Mouse (Mus musculus) ES-Bruce4 (cell line): ENCODE data around the gene Gpr39. TPM values are rescaled to one million over a fixed set of nuclear protein-coding genes. Genes with fewer than 3 reads are reported as not detected.

Source experiments
- H3K27ac ChIP-seq: 2 replicates; pipeline ENCODE4 v1.5.1; 2012; ENCODE audit warnings: low read length, inconsistent platforms; ENCODE audit not compliant: insufficient read depth
- H3K27me3 ChIP-seq: 2 replicates; pipeline ENCODE4 v1.6.1; 2012; ENCODE audit warnings: mild to moderate bottlenecking, low read length, inconsistent platforms; ENCODE audit not compliant: control insufficient read depth, poor library complexity, insufficient read depth, severe bottlenecking
- H3K36me3 ChIP-seq: 2 replicates; pipeline ENCODE4 v1.6.1; 2012; ENCODE audit warnings: inconsistent platforms, mild to moderate bottlenecking, low read length, moderate library complexity; ENCODE audit not compliant: control insufficient read depth, poor library complexity, insufficient read depth, severe bottlenecking
- H3K4me1 ChIP-seq: one replicate; pipeline ENCODE4 v1.8.1; 2011; ENCODE audit warnings: low read length; ENCODE audit not compliant: control insufficient read depth, insufficient read depth
- H3K4me3 ChIP-seq: 2 replicates; pipeline ENCODE4 v1.5.1; 2011; ENCODE audit warnings: low read depth, mild to moderate bottlenecking, low read length
- H3K9ac ChIP-seq: 2 replicates; pipeline ENCODE4 v1.6.1; 2012; ENCODE audit warnings: low read depth, mild to moderate bottlenecking, inconsistent platforms; ENCODE audit not compliant: poor library complexity, severe bottlenecking
- H3K9me3 ChIP-seq: replicated peaks from 2 replicates; pipeline ENCODE4 v1.6.1; 2012; ENCODE audit warnings: mild to moderate bottlenecking, low read length, inconsistent platforms; ENCODE audit not compliant: control insufficient read depth, poor library complexity, insufficient read depth, severe bottlenecking
- CTCF ChIP-seq: IDR thresholded peaks from one replicate; pipeline ENCODE4 v1.8.1; 2011; ENCODE audit warnings: low read depth, low read length
- EP300 ChIP-seq: IDR thresholded peaks from 2 replicates; pipeline ENCODE4 v1.6.1; 2011; ENCODE audit warnings: low read depth, low read length; ENCODE audit not compliant: insufficient read depth
- POLR2A ChIP-seq: IDR thresholded peaks from one replicate; pipeline ENCODE4 v1.8.1; 2011; ENCODE audit warnings: low read length; ENCODE audit not compliant: insufficient read depth
- polyA plus RNA-seq: library from polyadenylated mRNA; stranded (reverse); fragments of >200 nt; gene quantifications from 2 replicates; pipeline ENCODE4 v1.2.4, GENCODE M21; 2011; ENCODE audit warnings: low read depth; ENCODE audit not compliant: missing spikeins, insufficient read depth, insufficient read length

The Gpr39 gene
- polyA plus RNA-seq, 1 experiment, result 0.93 TPM

GRCm38 (mm10) chr1:125684423-125684822 lies 7.6 kb downstream of the Gpr39 start:
- Histone ChIP-seq H3K27me3 (no peaks in the 10 kb centered on the region), H3K9me3 (no peaks in the 10 kb centered on the region), H3K4me3 (no peak overlapping the region), H3K4me1 (peaks cover 2% of the 10 kb centered on the region), H3K9ac (no peak overlapping the region), H3K27ac (no peak overlapping the region), H3K36me3 (no peaks in the 10 kb centered on the region)
- TF ChIP-seq EP300 (no peak), POLR2A (no peak), CTCF (no peak)

- TF ChIP-seq POLR2A (no peak), EP300 (no peak), CTCF (no peak)
Observed at GRCm38 (mm10) chr1:125685304-125685703, 8.5 kb downstream of the Gpr39 start.

GRCm38 (mm10) chr1:125687701-125688420 lies 11.1 kb downstream of the Gpr39 start:
- H3K27ac ChIP-seq, result no peak overlapping the region
- TF ChIP-seq EP300 (no peak), CTCF (no peak), POLR2A (no peak)
- H3K9me3 ChIP-seq, result no peaks in the 10 kb centered on the region
- no peak overlapping the region for H3K9ac ChIP-seq
- H3K4me3 ChIP-seq, result no peak overlapping the region
- H3K27me3 ChIP-seq, result no peaks in the 10 kb centered on the region; the same call in 1 of the 2 replicates
- no peaks in the 10 kb centered on the region for H3K36me3 ChIP-seq
- H3K4me1 ChIP-seq, result peaks cover 2% of the 10 kb centered on the region

More at GRCm38 (mm10) chr1:125685304-125685703, 8.5 kb downstream of the Gpr39 start:
- H3K4me3 ChIP-seq, result no peak overlapping the region
- no peaks in the 10 kb centered on the region for H3K36me3 ChIP-seq
- no peak overlapping the region for H3K9ac ChIP-seq
- peaks cover 2% of the 10 kb centered on the region for H3K4me1 ChIP-seq
- no peaks in the 10 kb centered on the region for H3K9me3 ChIP-seq
- no peak overlapping the region for H3K27ac ChIP-seq
- H3K27me3 ChIP-seq, result no peaks in the 10 kb centered on the region

GRCm38 (mm10) chr1:125693541-125693940 lies 16.7 kb downstream of the Gpr39 start:
- Histone ChIP-seq H3K36me3 (no peaks in the 10 kb centered on the region), H3K27ac (no peak overlapping the region), H3K4me3 (no peak overlapping the region), H3K27me3 (no peaks in the 10 kb centered on the region; the same call in 1 of the 2 replicates), H3K9ac (no peak overlapping the region), H3K4me1 (no peaks in the 10 kb centered on the region), H3K9me3 (no peaks in the 10 kb centered on the region)
- TF ChIP-seq EP300, result no peak
- TF ChIP-seq CTCF, result no peak
- TF ChIP-seq POLR2A, result no peak

- no peaks in the 10 kb centered on the region; the same call in 1 of the 2 replicates for H3K27me3 ChIP-seq
- no peak overlapping the region for H3K4me3 ChIP-seq
- H3K27ac ChIP-seq, result no peak overlapping the region
- H3K4me1 ChIP-seq, result no peaks in the 10 kb centered on the region
- no peaks in the 10 kb centered on the region for H3K9me3 ChIP-seq
- H3K36me3 ChIP-seq, result no peaks in the 10 kb centered on the region
- H3K9ac ChIP-seq, result no peak overlapping the region
- TF ChIP-seq EP300, result no peak
- no peak for TF ChIP-seq CTCF
- no peak for TF ChIP-seq POLR2A
Observed at GRCm38 (mm10) chr1:125694338-125694737, 17.5 kb downstream of the Gpr39 start.

- no peaks in the 10 kb centered on the region for H3K27me3 ChIP-seq
- no peaks in the 10 kb centered on the region for H3K36me3 ChIP-seq
- no peak overlapping the region for H3K9ac ChIP-seq
- H3K4me3 ChIP-seq, result no peak overlapping the region
- no peak for TF ChIP-seq EP300
- no peak for TF ChIP-seq CTCF
- TF ChIP-seq POLR2A, result no peak
- H3K4me1 ChIP-seq, result no peaks in the 10 kb centered on the region
- no peak overlapping the region for H3K27ac ChIP-seq
- H3K9me3 ChIP-seq, result peaks cover 11% of the 10 kb centered on the region; the same call in 1 of the 2 replicates
Observed at GRCm38 (mm10) chr1:125701101-125701590, 24.4 kb downstream of the Gpr39 start.
